Mouse (Mus musculus): ENCODE data around the gene Cntnap5a.

The Cntnap5a gene

DNA sequence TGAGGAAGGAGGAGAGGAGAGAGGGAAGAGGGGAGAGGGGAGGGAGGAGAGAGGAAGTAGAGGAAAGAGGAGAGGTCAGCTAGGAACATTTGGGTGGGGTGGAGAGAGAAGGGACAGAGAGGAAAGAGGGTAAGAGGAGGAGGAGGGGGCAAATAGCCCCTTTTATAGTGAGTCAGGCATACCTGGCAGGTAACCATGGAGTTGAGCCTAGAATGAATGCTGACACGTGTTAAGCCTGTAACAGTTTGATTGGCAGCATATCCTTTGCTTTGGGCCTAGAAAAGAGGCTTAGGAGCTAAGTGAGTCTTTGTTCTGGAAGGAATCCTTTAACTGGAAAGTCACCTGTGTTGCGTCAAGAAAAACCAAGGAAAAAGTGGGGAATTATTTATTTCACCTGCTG lies 681.6 kb downstream of the Cntnap5a start:
- no peak for DNase-seq (ENCODE audit: low spot score)

DNA sequence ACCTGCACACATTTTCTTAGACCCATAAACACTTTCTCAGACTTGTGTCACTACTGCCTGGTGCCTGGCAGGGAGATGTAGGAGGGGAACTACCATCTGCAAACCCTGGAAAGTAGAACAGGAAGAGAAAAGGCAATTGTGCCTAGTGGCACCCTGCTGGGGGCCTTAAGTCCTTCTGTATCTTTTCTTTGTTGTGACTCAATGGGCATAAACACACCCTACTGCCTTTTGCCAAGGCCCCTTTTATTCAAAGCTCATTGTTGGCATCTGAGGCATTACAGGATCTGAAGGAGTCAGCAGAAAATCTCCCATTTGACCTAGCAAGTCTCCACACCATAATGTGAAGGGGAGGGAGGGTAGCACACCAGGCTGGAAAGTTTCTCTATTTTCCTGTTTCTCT lies 682.2 kb downstream of the Cntnap5a start:
- no peak for DNase-seq (ENCODE audit: low spot score)

DNA sequence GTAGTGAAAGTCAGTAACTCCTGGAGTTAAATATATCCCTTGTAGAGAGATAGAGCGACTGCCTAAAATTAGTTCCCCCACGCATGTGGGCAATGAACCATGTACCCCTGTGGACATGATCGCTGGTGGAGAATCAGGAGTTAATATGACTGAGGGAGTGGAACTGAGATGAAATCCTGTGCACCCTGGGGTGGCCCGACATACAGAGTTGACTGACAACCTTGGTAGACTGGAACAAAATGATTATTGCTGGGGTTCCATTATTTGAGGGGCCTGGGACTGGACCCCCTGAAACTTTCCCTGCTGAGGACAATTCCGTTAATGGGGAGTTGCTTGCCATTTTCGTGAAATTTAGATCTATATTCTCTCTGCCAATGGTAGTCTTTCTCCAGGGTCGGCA lies 683.0 kb downstream of the Cntnap5a start:
- DNase-seq (ENCODE audit: low spot score): no peak

DNA sequence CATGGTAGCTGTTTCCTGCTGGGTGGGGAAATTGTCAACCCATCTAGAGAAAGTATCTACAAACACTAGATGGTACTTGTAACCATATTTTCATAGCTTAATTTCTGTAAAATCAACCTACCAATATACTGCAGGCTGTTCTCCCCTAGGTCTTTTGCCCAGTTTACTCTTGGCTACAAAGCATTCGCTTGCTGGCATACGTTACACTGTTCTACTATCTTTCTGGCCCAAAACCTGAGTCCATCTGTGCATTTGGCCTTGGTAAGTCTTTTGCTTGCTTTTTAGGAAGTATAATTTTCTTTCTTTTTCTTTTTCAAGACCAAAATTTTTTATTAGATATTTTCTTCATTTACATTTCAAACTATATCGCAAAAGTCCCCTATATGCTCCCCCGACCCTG lies 686.3 kb downstream of the Cntnap5a start:
- DNase-seq (ENCODE audit: low spot score): no peak

DNA sequence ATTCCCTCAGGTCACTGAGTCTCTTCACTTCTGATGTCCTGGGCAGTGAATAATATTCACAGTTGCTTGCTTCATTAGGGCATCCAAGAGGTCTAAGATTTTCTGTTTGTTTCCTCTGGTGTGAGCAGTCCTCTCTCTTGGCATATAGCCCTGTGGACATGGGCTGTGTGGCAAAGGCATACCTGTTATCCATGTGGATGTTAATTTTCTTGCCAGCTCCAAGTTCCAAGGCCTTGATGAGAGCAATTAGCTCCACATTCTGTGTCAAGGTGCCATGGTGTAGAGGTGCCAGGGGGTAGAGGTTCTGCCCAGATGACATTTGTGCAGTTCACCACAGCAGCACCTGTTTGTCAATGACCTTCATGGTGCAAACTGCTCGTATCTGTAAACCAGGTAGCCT lies 689.0 kb downstream of the Cntnap5a start:
- no peak for DNase-seq (ENCODE audit: low spot score)

DNA sequence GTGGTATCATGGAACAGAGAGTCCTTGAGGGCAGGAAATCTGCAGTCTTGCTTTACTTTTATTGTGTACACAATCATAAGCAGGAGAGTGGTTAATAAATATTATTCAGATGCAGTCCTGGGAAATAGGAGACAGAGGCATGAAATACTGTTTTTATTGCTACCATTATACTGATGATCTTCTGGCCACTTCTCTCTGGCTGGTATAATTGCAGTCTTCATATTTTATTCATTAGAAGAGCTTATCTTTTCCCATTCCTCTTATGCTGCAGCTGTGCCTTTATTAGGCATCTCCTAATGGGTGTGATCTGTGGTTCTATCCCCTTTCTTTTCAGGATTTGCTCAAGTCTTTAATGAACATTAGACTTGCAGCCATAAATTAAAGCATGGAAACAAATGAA lies 707.8 kb downstream of the Cntnap5a start:
- no peak for DNase-seq (ENCODE audit: low spot score)

DNA sequence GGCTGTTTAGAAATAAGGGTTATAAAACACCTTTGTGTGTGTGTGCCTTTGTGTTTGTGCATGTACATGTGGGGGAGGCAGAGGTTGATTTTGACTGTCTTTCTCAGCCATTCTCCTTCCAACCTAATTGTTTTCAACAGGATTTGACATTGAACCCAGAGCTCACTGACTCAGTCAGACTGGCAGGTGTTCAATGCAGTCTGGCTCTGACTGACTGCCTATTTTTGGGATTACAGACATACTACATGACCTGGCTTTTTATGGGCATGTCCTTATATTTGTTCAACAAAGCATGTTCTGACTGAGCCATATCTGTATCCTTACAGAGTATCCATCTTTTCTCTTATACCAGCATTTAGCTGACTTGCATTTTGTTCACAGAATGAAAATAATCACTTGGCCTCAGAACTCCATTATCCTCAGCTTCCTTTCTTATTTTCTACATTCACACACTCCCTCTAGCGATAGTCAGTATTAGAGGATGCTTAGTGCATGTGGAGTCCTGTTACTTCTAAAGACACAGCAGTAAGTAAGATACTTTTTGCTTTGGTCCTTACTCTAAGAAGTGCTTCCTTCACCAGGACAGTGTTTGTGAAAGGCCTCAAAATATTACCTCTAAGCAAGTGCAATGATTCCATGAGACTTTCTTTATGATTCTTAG lies 717.6 kb downstream of the Cntnap5a start:
- no peak for DNase-seq (ENCODE audit: low spot score)

DNA sequence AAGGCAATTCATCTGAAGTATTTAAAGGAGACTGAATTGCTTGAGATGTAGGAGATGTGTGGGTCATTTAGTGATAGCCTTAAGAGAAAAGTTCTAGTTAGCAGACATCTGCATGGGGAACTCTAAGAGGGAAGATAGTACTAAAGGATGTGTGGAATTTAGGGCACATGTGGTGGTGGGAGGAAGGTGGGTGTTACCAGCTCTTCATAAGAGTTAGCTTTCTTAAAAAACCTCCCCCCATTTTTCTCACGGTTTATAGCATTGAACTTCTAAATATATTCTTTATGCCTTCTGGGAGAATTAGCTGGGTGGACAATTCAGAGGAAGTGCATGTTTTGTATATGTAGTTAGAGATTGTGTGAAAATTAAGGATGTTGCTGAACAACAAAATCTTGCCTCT lies 725.3 kb downstream of the Cntnap5a start:
- DNase-seq (ENCODE audit: low spot score): no peak

DNA sequence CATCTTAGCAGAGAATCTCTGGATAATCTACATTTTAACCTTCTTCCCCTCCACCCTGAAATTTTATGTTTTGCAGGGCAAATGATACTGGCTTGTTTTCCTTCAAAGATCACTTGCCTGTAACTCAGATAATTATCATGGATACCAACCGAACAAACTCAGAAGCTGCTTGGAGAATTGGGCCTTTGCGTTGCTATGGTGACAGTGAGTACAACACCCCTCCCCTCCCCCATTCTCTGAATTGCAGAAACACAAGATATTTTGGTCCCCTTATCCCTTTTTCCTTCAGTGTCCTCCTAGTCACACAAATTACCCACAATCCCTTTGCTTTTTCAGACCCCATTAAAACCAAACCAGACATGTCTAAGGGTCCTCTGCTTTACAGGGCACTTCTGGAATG lies 743.8 kb downstream of the Cntnap5a start:
- DNase-seq (ENCODE audit: low spot score): no peak

DNA sequence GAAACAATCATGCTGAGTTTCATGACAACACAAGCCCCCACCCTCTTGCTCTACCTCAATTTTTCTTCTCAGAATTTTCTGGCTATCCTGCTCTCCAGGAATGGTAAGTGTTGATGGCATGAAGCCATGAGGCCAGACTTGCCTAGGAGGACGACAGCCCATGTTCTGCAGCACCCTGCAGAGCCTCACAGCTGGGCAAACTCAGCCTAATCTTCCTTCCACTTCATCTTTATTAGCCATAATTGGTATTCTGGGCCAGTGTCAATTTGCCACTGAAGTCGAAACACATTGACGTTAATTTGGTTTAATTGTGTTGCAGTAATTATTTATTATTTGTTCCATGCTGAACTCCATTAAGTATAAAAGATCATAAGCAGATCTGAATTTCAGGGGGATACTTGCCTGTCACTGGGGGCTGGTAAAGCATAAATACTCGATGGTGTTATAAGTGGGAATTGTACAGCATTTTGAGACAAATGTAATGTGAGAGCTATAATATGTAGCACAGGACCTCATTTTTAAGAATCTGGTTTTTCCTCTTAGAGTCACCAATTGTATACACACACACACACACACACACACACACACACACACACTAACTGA lies 770.7 kb downstream of the Cntnap5a start:
- DNase-seq (ENCODE audit: low spot score): no peak

DNA sequence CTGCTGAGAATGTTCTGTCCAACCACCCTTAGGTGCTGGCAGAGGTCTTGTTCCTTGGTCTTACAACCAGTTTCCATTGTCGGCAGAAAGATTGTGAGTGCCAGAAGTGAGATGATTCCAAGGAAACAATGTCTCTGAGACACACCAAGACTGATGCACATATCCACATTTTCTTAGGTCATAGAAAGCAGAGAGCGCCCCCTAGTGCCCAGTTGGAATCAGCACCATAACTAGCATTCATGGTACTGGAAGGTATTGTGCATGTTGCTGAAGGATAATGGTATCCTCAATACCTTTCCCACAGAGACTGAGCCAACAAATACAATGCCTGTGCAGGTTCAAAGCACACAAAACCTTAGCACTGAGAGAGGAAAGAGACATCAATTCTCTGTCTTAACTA lies 793.1 kb downstream of the Cntnap5a start:
- DNase-seq (ENCODE audit: low spot score): peak; percentile 3

DNA sequence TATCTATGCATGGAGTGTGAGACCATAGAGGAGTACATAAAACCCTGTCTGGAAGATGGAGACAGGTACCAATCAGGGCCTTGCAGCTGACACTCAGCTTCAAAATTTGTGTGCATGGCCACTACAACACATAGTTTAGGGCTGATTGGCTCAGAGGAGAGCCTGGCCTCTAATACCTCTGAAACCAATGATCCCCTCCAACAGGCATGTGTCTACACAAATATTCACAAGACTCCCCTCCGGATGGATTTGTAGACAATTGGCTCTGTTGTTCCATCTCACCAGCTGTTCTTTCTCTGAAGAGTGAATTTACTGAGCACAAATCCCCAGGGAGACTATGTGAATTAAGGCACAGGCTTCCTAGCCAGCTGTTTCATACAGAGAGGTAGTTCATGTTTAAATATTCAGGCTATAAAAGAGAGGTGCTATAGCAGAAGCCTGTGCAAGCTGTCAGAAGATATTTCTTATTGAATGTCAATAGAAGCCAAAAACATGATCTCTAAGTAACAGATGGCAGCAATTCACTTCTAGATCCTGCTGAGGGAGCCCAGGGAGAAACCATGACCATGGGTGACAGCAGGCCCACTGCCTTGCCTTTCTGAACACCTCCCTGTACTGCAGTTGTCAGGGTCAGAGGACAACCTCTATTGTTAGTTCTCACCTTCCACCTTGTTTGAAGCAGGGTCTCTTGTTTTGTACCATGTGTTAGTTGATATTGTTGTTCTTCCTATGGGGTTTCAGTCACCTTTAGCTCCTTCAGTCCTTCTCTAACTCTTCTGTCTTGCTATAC lies 804.4 kb downstream of the Cntnap5a start:
- DNase-seq (ENCODE audit: low spot score): no peak

DNA sequence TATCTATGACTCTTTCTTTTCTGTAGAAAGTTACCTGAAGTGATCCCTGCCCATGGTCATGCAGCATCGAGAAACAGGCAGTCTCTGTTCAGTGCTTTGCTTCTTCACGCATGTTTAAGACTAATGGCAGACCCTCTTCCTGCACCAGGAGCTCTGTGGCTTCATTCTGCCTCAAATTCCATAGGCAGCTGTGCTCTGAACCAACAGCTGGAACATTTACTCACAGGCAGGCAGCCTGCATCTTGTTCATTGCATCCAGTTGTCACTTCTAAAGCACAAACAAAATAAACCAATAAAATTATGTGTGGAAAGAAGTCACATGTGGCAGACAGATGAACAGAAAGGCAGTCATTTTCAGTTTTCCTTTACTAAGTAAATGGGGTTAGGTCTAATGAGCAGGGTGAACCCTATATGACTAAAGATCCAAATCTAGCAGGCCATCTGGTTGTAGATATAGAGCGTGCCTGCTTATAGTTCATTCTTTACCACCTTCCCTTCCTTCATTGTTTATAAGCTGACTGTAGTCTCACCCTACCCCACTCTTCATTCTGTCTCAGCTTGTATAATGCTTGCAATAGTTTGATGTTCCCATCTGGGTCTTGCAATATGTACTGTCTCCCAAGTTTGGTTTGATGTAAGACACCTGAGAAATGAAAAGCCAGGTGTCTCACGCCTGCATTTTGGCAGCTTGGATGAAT lies 893.6 kb downstream of the Cntnap5a start:
- no peak for DNase-seq (ENCODE audit: low spot score)

DNA sequence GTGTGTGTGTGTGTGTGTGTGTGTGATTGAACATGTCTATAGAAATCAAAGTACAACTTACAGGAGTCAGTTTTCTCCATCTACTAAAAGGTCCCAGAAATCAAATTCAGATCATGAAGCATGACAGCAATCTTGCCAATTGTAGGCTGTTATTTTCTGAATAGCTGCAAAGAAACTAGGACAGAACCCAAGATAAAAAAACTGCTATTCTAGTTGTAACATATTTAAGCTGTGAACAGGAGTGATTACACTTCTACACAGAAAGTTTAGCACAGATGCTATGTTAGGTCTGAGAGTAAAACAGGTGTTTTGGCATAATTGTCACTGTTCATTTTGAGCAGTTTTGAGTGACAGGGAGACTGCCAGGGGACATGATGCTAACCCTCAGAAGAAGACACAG lies 931.7 kb downstream of the Cntnap5a start:
- DNase-seq (ENCODE audit: low spot score): no peak

All from c-Kit-positive CD71-positive TER-119-positive erythroid progenitor cells, embryonic 14.5 days (primary cell).